Mouse (Mus musculus) spleen, adult 18-20 months (tissue): ENCODE results near the gene Cpa1.

Experiments
- DNase-seq, 2 experiments: peaks; one replicate each; pipeline ENCODE4 v3.0.0; 2022; ENCODE audit warnings: mixed read lengths in 2 of 2

Gene Cpa1

GRCm38 (mm10) chr6:30621986-30622389 lies 17.0 kb upstream of the Cpa1 start:
- no peak for DNase-seq

GRCm38 (mm10) chr6:30624763-30625162 lies 14.3 kb upstream of the Cpa1 start:
- no peak for DNase-seq

- no peak for DNase-seq
These were observed 10.9 kb upstream of the Cpa1 start for GRCm38 (mm10) chr6:30628152-30628551.

GRCm38 (mm10) chr6:30629989-30630388 lies 9.0 kb upstream of the Cpa1 start:
- DNase-seq, result no peak

- DNase-seq, result no peak
These were observed 3.6 kb upstream of the Cpa1 start for GRCm38 (mm10) chr6:30635361-30635862.

- no peak for DNase-seq
These were observed 2.7 kb upstream of the Cpa1 start for GRCm38 (mm10) chr6:30636186-30636842.

GRCm38 (mm10) chr6:30643694-30644460 lies 4.9 kb downstream of the Cpa1 start:
- no peak for DNase-seq

GRCm38 (mm10) chr6:30644462-30644861 lies 5.4 kb downstream of the Cpa1 start:
- no peak for DNase-seq

- DNase-seq, result no peak
These were observed 6.4 kb downstream of the Cpa1 start for GRCm38 (mm10) chr6:30645379-30645778.

- no peak for DNase-seq
These were observed 10.8 kb downstream of the Cpa1 start for GRCm38 (mm10) chr6:30649651-30650296.

GRCm38 (mm10) chr6:30652425-30653188 lies 13.6 kb downstream of the Cpa1 start:
- no peak for DNase-seq

GRCm38 (mm10) chr6:30653518-30653917 lies 14.5 kb downstream of the Cpa1 start:
- DNase-seq, result no peak

GRCm38 (mm10) chr6:30654402-30654859 lies 15.4 kb downstream of the Cpa1 start:
- DNase-seq, result no peak

- DNase-seq, result no peak
These were observed 15.9 kb downstream of the Cpa1 start for GRCm38 (mm10) chr6:30654932-30655331.

- DNase-seq, result no peak
These were observed 18.3 kb downstream of the Cpa1 start for GRCm38 (mm10) chr6:30657279-30657678.

GRCm38 (mm10) chr6:30658619-30659018 lies 19.6 kb downstream of the Cpa1 start:
- no peak for DNase-seq

GRCm38 (mm10) chr6:30664776-30665175 lies 25.8 kb downstream of the Cpa1 start:
- no peak for DNase-seq

- DNase-seq, result no peak
These were observed 26.3 kb downstream of the Cpa1 start for GRCm38 (mm10) chr6:30665296-30665695.

GRCm38 (mm10) chr6:30666043-30666442 lies 27.0 kb downstream of the Cpa1 start:
- DNase-seq, result no peak

- no peak for DNase-seq
These were observed 28.6 kb downstream of the Cpa1 start for GRCm38 (mm10) chr6:30667585-30667984.

- DNase-seq, result no peak
These were observed 32.7 kb downstream of the Cpa1 start for GRCm38 (mm10) chr6:30671696-30672095.

GRCm38 (mm10) chr6:30673764-30674561 lies 34.9 kb downstream of the Cpa1 start:
- no peak for DNase-seq
